Mouse (Mus musculus): ENCODE results near the gene Etv2. TPM values are rescaled to one million over a fixed set of nuclear protein-coding genes. Genes with fewer than 3 reads are reported as not detected.

The Etv2 gene
- total RNA-seq, 2 experiments from 2014 or later: not detected

GRCm38 (mm10) chr7:30591605-30591951 is 44.1 kb downstream of the Etv2 start:
- no peak for DNase-seq
- intact Hi-C loops (cut with DNase I): no loop called here

GRCm38 (mm10) chr7:30590927-30591604 is 44.6 kb downstream of the Etv2 start:
- no peak for DNase-seq
- intact Hi-C loops (cut with DNase I): loop anchor here (1.0 kb wide), 1 partner anchor 22 kb away; no protein-coding TSS in a partner anchor

- DNase-seq: peak; percentile 88 to 90
- intact Hi-C loops (cut with DNase I): loop anchor here (1.0 to 2.0 kb wide), 3 partner anchors 19 to 269 kb away; no protein-coding TSS in a partner anchor
These were observed 46.0 kb downstream of the Etv2 start for GRCm38 (mm10) chr7:30589435-30590301.

- intact Hi-C loops (cut with DNase I): loop anchor here (1.0 to 2.0 kb wide), 3 partner anchors 19 to 270 kb away; no protein-coding TSS in a partner anchor
- peak; percentile 95 to 97 for DNase-seq
These were observed 46.8 kb downstream of the Etv2 start, which contains the start of gene Kmt2b for GRCm38 (mm10) chr7:30588676-30589434. Kmt2b (minus strand) TSS chr7:30588726.

- peak in 1 of 2 experiments; percentile 47 for DNase-seq
- intact Hi-C loops (cut with DNase I): loop anchor here (1.0 to 2.0 kb wide), 2 partner anchors 24 to 271 kb away; no protein-coding TSS in a partner anchor
These were observed 47.6 kb downstream of the Etv2 start for GRCm38 (mm10) chr7:30587842-30588667.

GRCm38 (mm10) chr7:30586455-30587020 is 49.1 kb downstream of the Etv2 start:
- intact Hi-C loops (cut with DNase I): no loop called here
- DNase-seq: no peak

- no peak for DNase-seq
- intact Hi-C loops (cut with DNase I): no loop called here
These were observed 50.5 kb downstream of the Etv2 start for GRCm38 (mm10) chr7:30585170-30585569.

- intact Hi-C loops (cut with DNase I): no loop called here
- no peak for DNase-seq
These were observed 51.3 kb downstream of the Etv2 start for GRCm38 (mm10) chr7:30584339-30584738.

Small RNA genes within 50 kb of the gene (microRNA-seq; reads per million reads assigned to microRNA genes)
- 0.27 to 0.60 reads per million in 2 experiments for gene Mir3569

Other genes with a start within 250 kb of the Etv2 start
- 10 to 100 TPM; 18.6 to 19.9 TPM for gene Tyrobp, start 222.1 kb downstream of the Etv2 start, total RNA-seq (2021)
- 1 to 10 TPM; 1.2 to 1.3 TPM for gene Hcst, start 216.0 kb downstream of the Etv2 start, total RNA-seq (2021)
- gene Nfkbid, start 214.1 kb downstream of the Etv2 start, total RNA-seq (2021): under 1 TPM; 0.67 to 0.71 TPM
- 1 to 10 TPM; 4.0 to 4.4 TPM for gene Aplp1, start 190.3 kb downstream of the Etv2 start, total RNA-seq (2021)
- not detected for gene Kirrel2, start 178.2 kb downstream of the Etv2 start, total RNA-seq (2021)
- not detected for gene Nphs1, start 177.5 kb downstream of the Etv2 start, total RNA-seq (2021)
- not detected for gene Prodh2, start 142.2 kb downstream of the Etv2 start, total RNA-seq (2021)
- gene Arhgap33, start 100.8 kb downstream of the Etv2 start, total RNA-seq (2021): 1 to 10 TPM; 2.7 to 3.2 TPM
- 100 to 1,000 TPM; 425 to 488 TPM for gene Hspb6, start 83.7 kb downstream of the Etv2 start, total RNA-seq (2021)
- 1 to 10 TPM; 4.6 to 5.3 TPM for gene Proser3, start 83.6 kb downstream of the Etv2 start, total RNA-seq (2021)
- gene Lin37, start 76.0 kb downstream of the Etv2 start, total RNA-seq (2021): 10 to 100 TPM; 14.4 to 16.4 TPM
- gene U2af1l4, start 72.6 kb downstream of the Etv2 start, total RNA-seq (2021): 10 to 100 TPM; 63.8 to 65.6 TPM
- 1 to 10 TPM; 1.9 to 2.4 TPM for gene Gm49396, start 72.5 kb downstream of the Etv2 start, total RNA-seq (2021)
- gene Psenen, start 72.2 kb downstream of the Etv2 start, total RNA-seq (2021): 10 to 100 TPM; 66.3 to 67.3 TPM
- 1 to 10 TPM; 1.9 to 2.5 TPM for gene Igflr1, start 70.4 kb downstream of the Etv2 start, total RNA-seq (2021)
- gene Kmt2b, start 47.1 kb downstream of the Etv2 start, total RNA-seq (2021): 10 to 100 TPM; 22.6 to 26.9 TPM
- not detected for gene Zbtb32, start 36.9 kb downstream of the Etv2 start, total RNA-seq (2021)
- under 1 TPM; 0.34 to 0.38 TPM for gene Upk1a, start 23.0 kb downstream of the Etv2 start, total RNA-seq (2021)
- 1,000 to 10,000 TPM; 4,389 to 4,822 TPM for gene Cox6b1, start 9.7 kb downstream of the Etv2 start, total RNA-seq (2021)
- 10 to 100 TPM; 49.1 to 53.1 TPM for gene Rbm42, start 14.5 kb upstream of the Etv2 start, total RNA-seq (2021)
- gene Haus5, start 29.1 kb upstream of the Etv2 start, total RNA-seq (2021): 1 to 10 TPM; 4.7 to 4.8 TPM
- under 1 TPM in 1 of 2 experiments, not detected in 1; 0.43 TPM for gene Pmis2, start 35.8 kb upstream of the Etv2 start, total RNA-seq (2021)
- not detected for gene 2200002J24Rik, start 63.1 kb upstream of the Etv2 start, total RNA-seq (2021)
- gene Atp4a, start 76.4 kb upstream of the Etv2 start, total RNA-seq (2021): under 1 TPM in 1 of 2 experiments, not detected in 1; 0.15 TPM
- gene Tmem147, start 93.7 kb upstream of the Etv2 start, total RNA-seq (2021): 100 to 1,000 TPM; 238 to 243 TPM
- not detected for gene Gapdhs, start 107.8 kb upstream of the Etv2 start, total RNA-seq (2021)
- gene Sbsn, start 115.6 kb upstream of the Etv2 start, total RNA-seq (2021): 1 to 10 TPM; 4.3 to 5.5 TPM
- 1 to 10 TPM; 4.8 to 7.0 TPM for gene Dmkn, start 127.9 kb upstream of the Etv2 start, total RNA-seq (2021)
- gene Krtdap, start 152.0 kb upstream of the Etv2 start, total RNA-seq (2021): not detected
- gene Ffar2, start 187.9 kb upstream of the Etv2 start, total RNA-seq (2021): under 1 TPM; 0.34 to 0.74 TPM
- not detected for gene Ffar3, start 220.3 kb upstream of the Etv2 start, total RNA-seq (2021)
- not detected for gene Ffar1, start 225.7 kb upstream of the Etv2 start, total RNA-seq (2021)
- gene Cd22, start 244.5 kb upstream of the Etv2 start, total RNA-seq (2021): under 1 TPM; 0.39 to 0.43 TPM